Mouse (Mus musculus) adrenal gland, postnatal 36 days (tissue): Measurements from ENCODE around the gene Tnni3. TPM values are rescaled to one million over a fixed set of nuclear protein-coding genes. Genes with fewer than 3 reads are reported as not detected.
"Not testable (repeated sequence)": the region's sequence is repeated elsewhere in the genome, so short reads cannot be mapped to it uniquely, and the experiment has no call there.

Experiments
- DNase-seq, 2 experiments: peaks; one replicate each; pipeline ENCODE4 v3.0.0; 2021; ENCODE audit warnings: mixed read lengths in 1 of 2
- long read RNA-seq, 2 experiments: library from polyadenylated mRNA; stranded (forward); transcript quantifications; one replicate each; pipeline ENCODE4 v2.0.0; 2021; ENCODE audit warnings: borderline sequencing depth in 2 of 2
- total RNA-seq, 2 experiments: library from RNA; stranded (reverse); gene quantifications; 2 replicates each; pipeline ENCODE4 v1.2.3; 2021

Gene Tnni3
- under 1 TPM; 0.56 to 0.76 TPM for total RNA-seq
- long read RNA-seq, experiment 1: 0 reads
- long read RNA-seq, experiment 2: 0 reads

- peak; percentile 27 to 50 for DNase-seq
Measured at GRCm38 (mm10) chr7:4524212-4524922, at the start of gene Tnni3. Tnni3 (minus strand) TSS chr7:4524229.

- not testable (repeated sequence) for DNase-seq
Measured at GRCm38 (mm10) chr7:4572361-4572760, 48.3 kb upstream of the Tnni3 start.

- DNase-seq: no peak
Measured at GRCm38 (mm10) chr7:4562660-4563059, 38.6 kb upstream of the Tnni3 start.

- DNase-seq: no peak
Measured at GRCm38 (mm10) chr7:4557167-4557560, 33.1 kb upstream of the Tnni3 start.

- peak; percentile 73 to 77 for DNase-seq
Measured at GRCm38 (mm10) chr7:4556256-4557166, 32.5 kb upstream of the Tnni3 start.

- no peak for DNase-seq
Measured at GRCm38 (mm10) chr7:4547221-4547641, 23.2 kb upstream of the Tnni3 start, which contains the start of gene Syt5. Syt5 (minus strand) TSS chr7:4547541.

- peak; percentile 75 for DNase-seq
Measured at GRCm38 (mm10) chr7:4546591-4547131, 22.6 kb upstream of the Tnni3 start.

GRCm38 (mm10) chr7:4546050-4546449 is 22.0 kb upstream of the Tnni3 start:
- DNase-seq: no peak

- DNase-seq: no peak
Measured at GRCm38 (mm10) chr7:4542013-4542412, 18.0 kb upstream of the Tnni3 start.

- DNase-seq: no peak
Measured at GRCm38 (mm10) chr7:4541344-4541743, 17.3 kb upstream of the Tnni3 start.

GRCm38 (mm10) chr7:4539019-4539418 is 15.0 kb upstream of the Tnni3 start:
- no peak for DNase-seq

GRCm38 (mm10) chr7:4537181-4537580 is 13.2 kb upstream of the Tnni3 start:
- DNase-seq: no peak

GRCm38 (mm10) chr7:4536369-4536768 is 12.3 kb upstream of the Tnni3 start:
- no peak for DNase-seq

- peak; percentile 83 to 84 for DNase-seq
Measured at GRCm38 (mm10) chr7:4532005-4532729, 8.1 kb upstream of the Tnni3 start, which contains the start of gene Dnaaf3. Dnaaf3 (minus strand) TSS chr7:4532453.

- DNase-seq: not testable (repeated sequence)
Measured at GRCm38 (mm10) chr7:4530166-4530565, 6.1 kb upstream of the Tnni3 start.

- DNase-seq: no peak
Measured at GRCm38 (mm10) chr7:4527302-4527689, 3.3 kb upstream of the Tnni3 start.

GRCm38 (mm10) chr7:4526341-4527301 is 2.6 kb upstream of the Tnni3 start:
- DNase-seq: peak; percentile 62 to 76

GRCm38 (mm10) chr7:4523205-4524130 is 561 bp downstream of the Tnni3 start:
- no peak for DNase-seq

- DNase-seq: no peak
Measured at GRCm38 (mm10) chr7:4522292-4522691, 1.7 kb downstream of the Tnni3 start.
